Mouse (Mus musculus) forebrain, embryonic 12.5 days (tissue): ENCODE data around the gene Calcoco2. TPM values are rescaled to one million over a fixed set of nuclear protein-coding genes. Genes with fewer than 3 reads are reported as not detected.
"Not testable (repeated sequence)": the region's sequence is repeated elsewhere in the genome, so short reads cannot be mapped to it uniquely, and the experiment has no call there.

Experiments used
- ATAC-seq: fragments of 200-750 bp; cut with Nextera tagmentation; 2 replicates; pipeline ENCODE4 v1.8.0; 2017; ENCODE audit warnings: moderate TSS enrichment; ENCODE audit not compliant: low FRiP score
- H3K27ac ChIP-seq: fragments of 300-500 bp; sonication (generic); 2 replicates; pipeline ENCODE4 v1.5.1; 2016; ENCODE audit warnings: mild to moderate bottlenecking
- H3K27me3 ChIP-seq: fragments of 300-500 bp; sonication (generic); 2 replicates; pipeline ENCODE4 v1.6.1; 2016; ENCODE audit warnings: mild to moderate bottlenecking
- H3K36me3 ChIP-seq: fragments of 300-500 bp; sonication (generic); replicated peaks from 2 replicates; pipeline ENCODE4 v1.6.1; 2016; ENCODE audit warnings: mild to moderate bottlenecking
- H3K4me1 ChIP-seq: fragments of 300-500 bp; sonication (generic); 2 replicates; pipeline ENCODE4 v1.6.1; 2016
- H3K4me2 ChIP-seq: fragments of 300-500 bp; sonication (generic); 2 replicates; pipeline ENCODE4 v1.6.1; 2016; ENCODE audit warnings: mild to moderate bottlenecking, moderate library complexity
- H3K4me3 ChIP-seq: fragments of 300-500 bp; sonication (generic); replicated peaks from 2 replicates; pipeline ENCODE4 v1.5.1; 2016; ENCODE audit warnings: mild to moderate bottlenecking
- H3K9ac ChIP-seq: fragments of 300-500 bp; sonication (generic); 2 replicates; pipeline ENCODE4 v1.6.1; 2016; ENCODE audit warnings: mild to moderate bottlenecking
- H3K9me3 ChIP-seq: fragments of 300-500 bp; sonication (generic); 2 replicates; pipeline ENCODE4 v1.6.1; 2016
- WGBS: fragments of 180-500 bp; shearing (Covaris S2); methylation state at CpG from one replicate; pipeline ENCODE4 v1.1.7; 2016; 5-methylcytosine and 5-hydroxymethylcytosine counted together
- polyA plus RNA-seq: library from polyadenylated mRNA; unstranded; fragments of >200 nt; fragmentation: Nextera tagmentation; extraction: Ambion mirVana; gene quantifications from 2 replicates; pipeline ENCODE4 v1.2.1, GENCODE M21; 2016

Gene Calcoco2
- not detected in 2 replicates for polyA plus RNA-seq

- no peak within 1 kb of the TSS for H3K9ac ChIP-seq
- no peaks in the 10 kb centered on the region for H3K4me1 ChIP-seq
- no peaks in the 10 kb centered on the region for H3K9me3 ChIP-seq
- H3K36me3 ChIP-seq, result no peaks in the 10 kb centered on the region
- peaks cover 5% of the 10 kb centered on the region; the same call in 1 of the 2 replicates for H3K27me3 ChIP-seq
- H3K4me3 ChIP-seq, result no peak within 1 kb of the TSS
- no peak for ATAC-seq
- WGBS, result 41% methylated on average over 14 of the region's 14 CpGs
- no peak within 1 kb of the TSS for H3K4me2 ChIP-seq
- no peak within 1 kb of the TSS for H3K27ac ChIP-seq
These were observed at the start of gene Calcoco2 for GRCm38 (mm10) chr11:96111751-96112150. TSS of gene Calcoco2 (minus strand) at chr11:96111964.

GRCm38 (mm10) chr11:96147471-96147870 lies 35.7 kb upstream of the Calcoco2 start:
- Histone ChIP-seq H3K4me1 (peaks cover 9% of the 10 kb centered on the region; the same call in 1 of the 2 replicates), H3K9ac (no peak overlapping the region), H3K9me3 (no peaks in the 10 kb centered on the region), H3K27ac (no peak overlapping the region), H3K4me3 (no peak overlapping the region), H3K27me3 (peaks cover 89% of the 10 kb centered on the region), H3K36me3 (no peaks in the 10 kb centered on the region), H3K4me2 (no peak overlapping the region)
- ATAC-seq, result no peak
- 83% methylated on average over 6 of the region's 6 CpGs for WGBS

- no peak overlapping the region for H3K27ac ChIP-seq
- WGBS, result 2% methylated on average over 15 of the region's 15 CpGs
- H3K4me3 ChIP-seq, result 0 out of 2 replicates have a peak overlapping the region, but pooled peaks have one; percentile 9
- ATAC-seq, result no peak
- no peaks in the 10 kb centered on the region for H3K36me3 ChIP-seq
- H3K9me3 ChIP-seq, result no peaks in the 10 kb centered on the region
- 0 out of 2 replicates have a peak overlapping the region, but pooled peaks have one; percentile 30 for H3K9ac ChIP-seq
- H3K4me2 ChIP-seq, result peak overlapping the region; percentile 38
- H3K4me1 ChIP-seq, result peaks cover 14% of the 10 kb centered on the region; the same call in 1 of the 2 replicates
- peaks cover 72% of the 10 kb centered on the region for H3K27me3 ChIP-seq
These were observed 34.0 kb upstream of the Calcoco2 start for GRCm38 (mm10) chr11:96145622-96146270.

GRCm38 (mm10) chr11:96143766-96144165 lies 32.0 kb upstream of the Calcoco2 start:
- Histone ChIP-seq H3K36me3 (no peaks in the 10 kb centered on the region), H3K4me1 (peaks cover 14% of the 10 kb centered on the region; the same call in 1 of the 2 replicates), H3K9me3 (no peaks in the 10 kb centered on the region), H3K27me3 (peaks cover 58% of the 10 kb centered on the region), H3K4me2 (no peak overlapping the region), H3K4me3 (no peak overlapping the region), H3K9ac (no peak overlapping the region), H3K27ac (no peak overlapping the region)
- 61% methylated on average over 4 of the region's 4 CpGs for WGBS
- no peak for ATAC-seq

GRCm38 (mm10) chr11:96140726-96141175 lies 29.0 kb upstream of the Calcoco2 start:
- 63% methylated on average over 4 of the region's 4 CpGs for WGBS
- Histone ChIP-seq H3K9ac (no peak overlapping the region), H3K9me3 (no peaks in the 10 kb centered on the region), H3K27ac (no peak overlapping the region), H3K4me1 (peaks cover 11% of the 10 kb centered on the region; the same call in 1 of the 2 replicates), H3K27me3 (peaks cover 32% of the 10 kb centered on the region), H3K4me3 (no peak overlapping the region), H3K4me2 (no peak overlapping the region), H3K36me3 (no peaks in the 10 kb centered on the region)
- no peak for ATAC-seq

GRCm38 (mm10) chr11:96135847-96136246 lies 24.1 kb upstream of the Calcoco2 start:
- no peak overlapping the region for H3K4me3 ChIP-seq
- no peaks in the 10 kb centered on the region for H3K9me3 ChIP-seq
- WGBS, result 88% methylated on average over 8 of the region's 8 CpGs
- H3K27me3 ChIP-seq, result peaks cover 35% of the 10 kb centered on the region
- H3K27ac ChIP-seq, result no peak overlapping the region
- no peak overlapping the region for H3K4me2 ChIP-seq
- peaks cover 4% of the 10 kb centered on the region for H3K4me1 ChIP-seq
- ATAC-seq, result no peak
- no peaks in the 10 kb centered on the region for H3K36me3 ChIP-seq
- H3K9ac ChIP-seq, result no peak overlapping the region

GRCm38 (mm10) chr11:96133239-96133865 lies 21.6 kb upstream of the Calcoco2 start, which contains the start of gene Ttll6:
TSS of gene Ttll6 (plus strand) at chr11:96133786.
- no peak within 1 kb of the TSS for H3K4me3 ChIP-seq
- no peaks in the 10 kb centered on the region for H3K36me3 ChIP-seq
- no peak within 1 kb of the TSS for H3K27ac ChIP-seq
- no peaks in the 10 kb centered on the region for H3K9me3 ChIP-seq
- ATAC-seq, result no peak
- 18% methylated on average over 16 of the region's 16 CpGs for WGBS
- peak within 1 kb of the TSS; percentile 35 for H3K4me2 ChIP-seq
- no peak within 1 kb of the TSS for H3K9ac ChIP-seq
- H3K27me3 ChIP-seq, result peaks cover 35% of the 10 kb centered on the region
- H3K4me1 ChIP-seq, result peaks cover 4% of the 10 kb centered on the region

- 55% methylated on average over 10 of the region's 10 CpGs for WGBS
- Histone ChIP-seq H3K9ac (no peak overlapping the region), H3K4me3 (no peak overlapping the region), H3K9me3 (no peaks in the 10 kb centered on the region), H3K4me2 (no peak overlapping the region), H3K27me3 (peaks cover 40% of the 10 kb centered on the region), H3K4me1 (peaks cover 4% of the 10 kb centered on the region), H3K36me3 (no peaks in the 10 kb centered on the region), H3K27ac (no peak overlapping the region)
- ATAC-seq, result no peak
These were observed 18.8 kb upstream of the Calcoco2 start for GRCm38 (mm10) chr11:96130606-96131005.

- Histone ChIP-seq H3K36me3 (no peaks in the 10 kb centered on the region), H3K27ac (no peak overlapping the region), H3K27me3 (peaks cover 59% of the 10 kb centered on the region), H3K4me2 (peak overlapping the region; percentile 71), H3K9me3 (no peaks in the 10 kb centered on the region), H3K4me1 (peaks cover 10% of the 10 kb centered on the region), H3K4me3 (peak overlapping the region; percentile 41), H3K9ac (peak overlapping the region; percentile 30; the same call in 1 of the 2 replicates)
- ATAC-seq, result no peak
- WGBS, result 2% methylated on average over 45 of the region's 45 CpGs
These were observed 12.5 kb upstream of the Calcoco2 start for GRCm38 (mm10) chr11:96124052-96124914.

- not testable (repeated sequence) for H3K9ac ChIP-seq, H3K9me3 ChIP-seq, H3K4me1 ChIP-seq, ATAC-seq, H3K27ac ChIP-seq, H3K4me3 ChIP-seq, H3K36me3 ChIP-seq, H3K4me2 ChIP-seq
- peaks cover 59% of the 10 kb centered on the region for H3K27me3 ChIP-seq
- WGBS, result 82% methylated on average over 4 of the region's 4 CpGs
These were observed 11.0 kb upstream of the Calcoco2 start for GRCm38 (mm10) chr11:96122806-96123205.

- Histone ChIP-seq H3K4me3 (no peak overlapping the region), H3K27ac (no peak overlapping the region), H3K4me2 (no peak overlapping the region), H3K27me3 (peaks cover 37% of the 10 kb centered on the region), H3K9me3 (no peaks in the 10 kb centered on the region), H3K36me3 (no peaks in the 10 kb centered on the region), H3K4me1 (peaks cover 7% of the 10 kb centered on the region), H3K9ac (no peak overlapping the region)
- no peak for ATAC-seq
- 69% methylated on average over 3 of the region's 3 CpGs for WGBS
These were observed 7.6 kb upstream of the Calcoco2 start for GRCm38 (mm10) chr11:96119401-96119800.

GRCm38 (mm10) chr11:96116925-96117324 lies 5.2 kb upstream of the Calcoco2 start:
- WGBS, result 82% methylated on average over 3 of the region's 3 CpGs

More at GRCm38 (mm10) chr11:96116925-96117324, 5.2 kb upstream of the Calcoco2 start:
- H3K9me3 ChIP-seq, H3K4me3 ChIP-seq, H3K4me1 ChIP-seq, H3K9ac ChIP-seq, H3K36me3 ChIP-seq, ATAC-seq, H3K4me2 ChIP-seq, H3K27ac ChIP-seq: not testable (repeated sequence)
- H3K27me3 ChIP-seq, result peaks cover 18% of the 10 kb centered on the region
